Mouse (Mus musculus) E14TG2a.4 (cell line): ENCODE results near the gene P4ha1.

Experiments
- H3K27me3 ChIP-seq: 2 replicates; pipeline ENCODE4 v1.6.1; 2014; ENCODE audit warnings: low read length, control low read depth; ENCODE audit not compliant: insufficient read depth
- H3K36me3 ChIP-seq: 2 replicates; pipeline ENCODE4 v1.6.1; 2014; ENCODE audit warnings: low read length, control low read depth; ENCODE audit not compliant: insufficient read depth
- H3K4me1 ChIP-seq: replicated peaks from 2 replicates; pipeline ENCODE4 v1.6.1; 2014; ENCODE audit warnings: low read depth, low read length, control low read depth
- H3K4me3 ChIP-seq: replicated peaks from 2 replicates; pipeline ENCODE4 v1.5.1; 2014; ENCODE audit warnings: mild to moderate bottlenecking, low read length
- H3K9me3 ChIP-seq: 2 replicates; pipeline ENCODE4 v1.6.1; 2014; ENCODE audit warnings: low read length, control low read depth
- CTCF ChIP-seq: conservative IDR thresholded peaks from 2 replicates; pipeline ENCODE4 v1.5.1; 2014; ENCODE audit warnings: low read length
- NANOG ChIP-seq: IDR thresholded peaks from 2 replicates; pipeline ENCODE4 v1.6.1; 2014; ENCODE audit warnings: borderline replicate concordance, low read length, mixed read lengths
- POU5F1 ChIP-seq: IDR thresholded peaks from 2 replicates; pipeline ENCODE4 v1.6.1; 2014; ENCODE audit warnings: low read length, borderline replicate concordance

The P4ha1 gene

DNA sequence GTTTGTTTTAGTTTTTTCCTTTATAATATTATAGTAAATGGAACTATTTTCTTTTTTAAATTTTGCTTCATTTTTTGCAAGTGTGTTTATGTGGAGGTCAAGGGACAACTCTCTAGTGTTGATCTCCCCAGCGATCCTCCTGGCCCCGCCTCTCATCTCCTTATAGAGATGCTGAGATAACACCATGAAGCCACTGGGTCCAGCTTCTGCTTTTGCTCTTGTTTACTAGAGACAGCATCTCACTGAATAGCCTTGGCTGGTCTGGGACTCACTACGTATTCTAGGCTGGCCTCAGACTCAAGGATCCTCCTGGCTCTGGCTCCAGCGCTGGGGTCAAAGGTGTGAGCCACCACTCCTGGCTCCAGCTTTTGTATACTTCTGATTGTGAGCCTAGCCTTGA lies 96.4 kb downstream of the P4ha1 start:
- Histone ChIP-seq H3K4me3 (no peak overlapping the region), H3K9me3 (no peaks in the 10 kb centered on the region), H3K27me3 (peaks cover 3% of the 10 kb centered on the region; the same call in 1 of the 2 replicates), H3K4me1 (peaks cover 5% of the 10 kb centered on the region; the same call in 1 of the 2 replicates), H3K36me3 (no peaks in the 10 kb centered on the region)
- TF ChIP-seq POU5F1 = no peak
- no peak for TF ChIP-seq CTCF
- no peak for TF ChIP-seq NANOG
